Mouse (Mus musculus) thymus, postnatal 10 days (tissue): Measurements from ENCODE around the gene Nlrp5.
"Not testable (repeated sequence)": the region's sequence is repeated elsewhere in the genome, so short reads cannot be mapped to it uniquely, and the experiment has no call there.

Experiments used
- DNase-seq, 2 experiments: peaks; one replicate each; pipeline ENCODE4 v3.0.0; 2021; ENCODE audit warnings: low spot score in 2 of 2

Nlrp5 gene

DNA sequence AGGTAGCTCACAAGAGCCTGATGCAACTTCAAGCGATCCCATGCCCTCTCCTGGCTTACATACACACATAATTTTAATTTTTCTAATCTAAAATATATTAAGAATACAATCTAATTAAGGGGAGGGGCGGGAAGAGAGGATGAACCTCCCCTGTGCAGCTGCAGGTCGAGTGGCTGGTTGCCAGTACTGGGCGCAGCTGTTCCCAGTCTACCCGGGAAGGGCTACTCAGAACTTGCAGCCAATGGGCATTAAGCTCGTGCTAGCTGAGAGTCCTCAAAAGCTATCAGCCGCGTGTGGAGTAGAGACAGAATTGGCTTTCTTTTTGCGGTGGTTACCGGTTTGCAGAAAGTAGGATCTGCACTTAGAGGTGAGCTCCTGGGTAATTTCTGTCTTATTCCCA, at the start of gene Nlrp5:
Nlrp5 (plus strand) TSS at position 301 of the 400 bp plus-strand sequence.
- DNase-seq = no peak

GRCm38 (mm10) chr7:23358311-23358710, 27.4 kb upstream of the Nlrp5 start:
- DNase-seq = not testable (repeated sequence)

DNA sequence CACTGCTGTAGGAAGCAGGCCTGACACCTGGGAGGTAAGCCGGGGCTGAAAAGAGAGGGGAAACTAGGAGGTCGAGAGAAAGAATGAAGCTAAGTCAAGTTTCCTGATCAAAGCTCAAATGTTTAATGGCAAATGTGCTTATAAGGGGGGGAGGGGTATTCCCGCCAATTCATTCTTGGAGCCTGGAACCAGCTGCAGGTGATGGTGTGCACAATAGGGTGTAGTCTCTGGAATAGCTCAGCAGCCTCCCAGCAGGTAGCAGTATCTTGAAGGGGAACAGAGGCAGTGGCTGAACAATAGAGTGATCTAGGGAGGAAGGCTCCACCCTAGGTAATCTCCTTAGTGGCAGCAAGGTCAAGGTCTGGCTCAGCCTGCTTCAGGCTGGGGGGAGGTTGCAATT, 84.5 kb downstream of the Nlrp5 start:
- not testable (repeated sequence) for DNase-seq

DNA sequence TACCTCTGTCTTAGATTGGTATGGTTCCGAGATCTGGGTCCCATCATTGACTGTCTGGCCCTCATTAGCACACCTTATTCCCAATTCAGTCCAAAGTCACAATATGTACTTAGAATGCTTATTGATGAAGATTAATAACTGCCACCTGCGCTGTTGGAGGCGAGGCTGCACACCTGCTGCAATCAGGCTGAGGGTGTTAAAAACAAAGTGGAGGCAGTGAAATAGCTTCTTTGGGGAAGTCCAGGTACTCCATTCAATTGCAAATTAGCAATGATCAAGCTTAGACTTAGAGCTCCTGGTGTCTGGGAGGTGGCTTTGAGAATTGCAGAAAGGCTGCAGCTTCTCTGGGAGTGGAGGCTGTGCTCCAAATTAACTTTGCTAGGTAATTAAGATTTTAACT, 85.1 kb downstream of the Nlrp5 start:
- DNase-seq = not testable (repeated sequence)

DNA sequence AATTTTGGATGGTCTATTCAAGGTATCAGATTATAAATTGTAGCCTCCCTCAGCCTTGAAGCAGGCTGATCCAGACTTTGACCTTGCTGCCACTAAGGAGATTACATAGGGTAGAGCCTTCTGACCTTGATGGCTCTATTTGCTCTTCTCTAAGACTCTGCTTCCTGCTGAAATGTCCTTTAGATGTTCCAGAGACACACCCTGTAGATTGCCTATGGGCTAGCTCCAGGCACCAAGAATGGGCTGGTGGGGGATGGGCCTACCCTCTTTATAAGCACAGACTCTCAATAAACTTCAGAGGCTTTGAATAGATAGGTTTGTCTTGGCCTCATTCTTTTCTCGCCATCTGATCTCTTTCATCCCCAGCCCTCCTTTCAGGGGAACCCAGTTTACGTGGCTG, 87.2 kb downstream of the Nlrp5 start:
- not testable (repeated sequence) for DNase-seq
